Mouse (Mus musculus) myocyte (in vitro differentiated cells): Measurements from ENCODE around the gene Fbxo36.

Experiments used
- POLR2A ChIP-seq: IDR thresholded peaks from one replicate; pipeline ENCODE4 v1.6.1; 2011; ENCODE audit warnings: low read depth, mild to moderate bottlenecking, control low read depth, moderate library complexity; ENCODE audit not compliant: insufficient read length
- POLR2AphosphoS2 ChIP-seq: IDR thresholded peaks from one replicate; pipeline ENCODE4 v1.6.1; 2011; ENCODE audit warnings: low read depth, control low read depth; ENCODE audit not compliant: insufficient read length
- TCF12 ChIP-seq: IDR thresholded peaks from one replicate; pipeline ENCODE4 v1.6.1; 2011; ENCODE audit warnings: mild to moderate bottlenecking, control low read depth; ENCODE audit not compliant: poor library complexity, insufficient read depth, severe bottlenecking

DNA sequence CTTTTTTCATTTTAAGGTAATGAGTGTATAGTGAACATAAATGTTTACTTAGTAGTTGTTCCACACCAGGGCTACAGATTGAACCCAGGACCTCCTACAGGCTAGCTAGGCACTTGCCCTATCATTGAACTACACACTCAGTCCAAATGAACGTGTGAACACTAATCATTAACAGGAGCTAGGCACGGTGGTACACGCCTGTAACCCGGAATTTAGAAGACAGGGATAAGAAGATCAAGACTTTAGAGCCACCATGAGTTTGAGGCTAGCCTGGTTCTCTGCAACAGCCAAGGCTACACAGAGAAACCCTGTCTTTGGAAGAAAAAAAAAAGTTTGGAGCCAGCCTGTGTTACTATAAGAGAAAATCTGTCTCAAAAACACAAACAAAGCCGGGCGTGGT, 20.0 kb downstream of the Fbxo36 start:
- TF ChIP-seq POLR2A = no peak
- TF ChIP-seq POLR2AphosphoS2 = no peak
- TF ChIP-seq TCF12 = no peak
